Mouse (Mus musculus) limb, embryonic 12.5 days (tissue): Measurements from ENCODE around the gene Gspt2. TPM values are rescaled to one million over a fixed set of nuclear protein-coding genes. Genes with fewer than 3 reads are reported as not detected.

Experiments used
- polyA plus RNA-seq: library from polyadenylated mRNA; unstranded; fragments of >200 nt; fragmentation: Nextera tagmentation; extraction: Ambion mirVana; gene quantifications from 2 replicates; pipeline ENCODE4 v1.2.1, GENCODE M21; 2016

Gspt2 gene
- polyA plus RNA-seq, 1 experiment from 2014 or later: 8.8 TPM

Other genes starting within 250 kb of the Gspt2 start
- gene Maged1, start 93.9 kb upstream of the Gspt2 start, polyA plus RNA-seq: 735 and 768 TPM in 2 replicates
- 2.2 and 2.3 TPM in 2 replicates for gene Zxdb, start 88.5 kb downstream of the Gspt2 start, polyA plus RNA-seq